Mouse (Mus musculus) heart, postnatal 36 days (tissue): ENCODE data around the gene Brd3. TPM values are rescaled to one million over a fixed set of nuclear protein-coding genes. Genes with fewer than 3 reads are reported as not detected.
A peak's percentile ranks its signal among the peaks of the same experiment; 100 is the strongest.
"Not testable (repeated sequence)": the region's sequence is repeated elsewhere in the genome, so short reads cannot be mapped to it uniquely, and the experiment has no call there.

Experiments
- DNase-seq, 2 experiments: peaks; one replicate each; pipeline ENCODE4 v3.0.0; 2021 to 2022
- intact Hi-C: fragments of 180-260 bp; cut with DNase I; formaldehyde crosslinking; loops from one replicate; pipeline ENCODE4 v1.15.1; 2025
- total RNA-seq, 2 experiments: library from RNA; stranded (reverse); gene quantifications; 2 replicates each; pipeline ENCODE4 v1.2.3; 2021

The Brd3 gene
- total RNA-seq, 2 experiments from 2014 or later: 33.1 to 33.9 TPM

DNA sequence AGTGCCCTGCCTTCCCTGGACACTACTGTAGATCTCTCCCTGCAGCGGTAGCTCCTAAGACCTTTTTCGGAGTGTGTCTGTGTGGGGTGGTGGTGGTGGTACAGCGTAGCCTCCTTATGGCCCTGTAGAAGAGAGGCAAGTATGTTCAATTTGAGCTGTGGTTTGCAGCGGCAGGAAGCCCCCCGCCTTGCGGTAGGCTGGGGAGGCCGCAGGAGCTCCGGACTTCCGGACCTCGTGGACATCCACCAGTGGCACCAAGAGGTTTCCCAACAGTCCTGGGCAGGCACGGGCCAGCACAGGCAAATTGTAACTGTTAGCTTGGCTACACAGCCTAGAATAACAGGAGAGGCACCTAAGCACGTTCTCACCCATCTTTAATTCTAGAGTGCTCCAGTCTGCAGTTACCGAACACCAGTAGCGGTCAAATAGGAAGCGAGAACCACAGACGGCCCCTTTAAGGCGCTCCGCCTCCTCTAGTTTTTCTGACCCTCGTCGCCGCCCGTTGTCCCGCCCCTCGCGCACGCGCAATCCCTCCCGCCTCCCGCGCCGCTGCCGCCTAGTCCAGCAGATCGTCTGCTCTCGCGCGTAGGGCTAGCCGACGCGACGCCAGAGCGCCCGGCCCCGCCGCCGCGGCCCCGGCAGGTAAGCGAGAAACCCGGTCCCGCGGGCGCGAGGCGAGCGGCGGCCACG is 7.3 kb upstream of the Brd3 start, which contains the start of gene Wdr5:
Wdr5 (plus strand) TSS at position 519 of the 690 bp plus-strand sequence.
- intact Hi-C loops: loop anchor here (2.0 kb wide), 3 partner anchors 24 to 72 kb away; partner anchors contain the start of gene Brd3os
- DNase-seq: peak; percentile 99

DNA sequence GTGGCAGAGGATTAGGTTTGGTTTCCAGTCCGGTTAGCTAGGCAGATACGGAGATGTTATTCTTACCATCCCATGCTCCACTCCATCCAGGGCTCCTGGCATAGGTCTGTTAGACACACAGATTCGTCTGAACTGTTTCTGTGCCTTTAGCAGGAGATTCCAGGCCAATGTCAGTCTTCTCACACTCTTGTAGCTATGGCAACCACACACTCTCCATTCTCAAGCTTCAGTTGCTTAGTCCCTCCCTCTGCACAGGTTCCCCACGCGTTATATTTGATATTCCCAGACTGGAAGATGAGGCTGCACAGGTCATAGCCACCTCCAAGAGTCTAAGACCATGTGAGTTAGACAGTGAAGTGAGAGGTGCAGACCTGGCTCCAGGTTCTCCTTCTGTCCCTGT is 6.4 kb upstream of the Brd3 start:
- no peak for DNase-seq
- intact Hi-C loops: loop anchor here (2.0 kb wide), 3 partner anchors 25 to 71 kb away; partner anchors contain the start of gene Brd3os

DNA sequence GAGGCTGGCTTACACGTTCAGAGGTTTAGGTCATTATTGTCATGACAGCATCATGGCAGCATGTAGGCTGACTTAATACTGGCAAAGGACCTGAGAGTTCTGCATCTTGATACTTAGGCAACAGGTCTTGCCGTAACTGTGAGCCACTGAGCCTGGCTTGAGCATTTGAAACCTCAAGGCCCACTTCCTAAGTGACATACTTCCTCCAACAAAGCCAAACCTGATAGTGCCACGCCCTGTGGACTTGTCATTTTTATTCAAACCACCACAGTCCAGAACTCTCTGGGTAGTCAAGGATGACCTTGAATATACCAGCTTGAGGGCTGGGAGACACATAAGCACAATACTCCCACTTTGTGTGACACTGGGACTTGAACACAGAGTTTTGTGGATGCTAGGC is 5.4 kb upstream of the Brd3 start:
- no peak for DNase-seq

DNA sequence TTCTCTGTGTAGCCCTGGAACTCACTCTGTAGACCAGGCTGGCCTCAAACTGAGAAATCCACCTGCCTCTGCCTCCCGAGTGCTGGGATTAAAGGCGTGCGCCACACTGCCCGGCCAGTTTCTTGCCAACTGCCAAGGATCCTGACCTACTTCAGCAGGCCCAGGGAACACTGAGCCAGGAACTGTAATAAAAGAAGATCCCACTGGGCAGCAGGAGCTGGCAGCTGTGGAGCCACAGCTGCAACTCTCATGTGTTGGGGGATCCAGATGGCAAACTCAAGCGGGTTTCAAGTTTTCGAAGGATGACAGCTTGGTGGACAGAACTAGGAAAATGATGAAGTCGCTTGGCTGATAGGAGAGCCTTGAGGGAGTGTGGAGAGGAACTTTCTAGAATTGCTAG is 3.2 kb upstream of the Brd3 start:
- intact Hi-C loops: no loop called here
- no peak for DNase-seq

More for the DNA sequence above, 5.4 kb upstream of the Brd3 start:
- intact Hi-C loops: no loop called here

DNA sequence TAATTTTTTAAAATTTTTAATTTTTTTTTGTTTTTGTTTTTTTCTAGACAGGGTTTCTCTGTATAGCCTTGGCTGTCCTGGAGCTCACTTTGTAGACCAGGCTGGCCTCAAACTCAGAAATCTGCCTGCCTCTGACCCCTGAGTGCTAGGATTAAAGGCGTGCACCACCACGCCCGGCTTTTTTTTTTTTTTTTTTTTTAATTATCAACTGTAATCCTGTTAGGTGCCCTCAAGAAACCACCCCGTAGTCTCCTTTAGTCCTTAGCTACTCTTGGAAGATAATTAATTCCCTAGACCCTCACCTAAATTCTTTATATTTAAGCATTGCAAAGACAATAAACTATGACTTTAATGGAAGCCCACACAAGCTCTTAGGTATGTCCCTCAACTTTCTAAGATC is 804 bp downstream of the Brd3 start:
- intact Hi-C loops, DNase-seq: not testable (repeated sequence)

DNA sequence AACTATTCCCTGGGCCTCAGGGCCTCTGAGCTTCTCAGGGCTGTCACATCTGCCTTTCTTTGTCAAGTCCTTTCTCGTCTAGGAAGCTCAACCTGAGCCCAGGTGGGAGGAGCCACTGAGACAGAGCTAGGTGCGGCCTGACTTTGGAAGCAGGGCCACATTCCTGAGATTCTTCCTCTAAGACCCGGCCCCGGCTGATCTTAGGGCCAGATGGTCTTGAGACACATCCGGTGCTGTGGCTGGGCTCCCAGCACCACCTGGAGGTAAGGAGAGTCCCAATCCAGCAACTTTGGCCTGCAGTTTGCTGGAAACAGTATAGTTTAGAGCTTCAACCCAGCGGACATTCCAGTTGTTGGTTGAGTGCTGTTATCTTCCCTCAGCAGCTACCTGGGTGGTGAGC is 1.9 kb downstream of the Brd3 start:
- intact Hi-C loops: loop anchor here (2.0 kb wide), 1 partner anchor 29 kb away; no protein-coding TSS in a partner anchor
- DNase-seq: no peak

DNA sequence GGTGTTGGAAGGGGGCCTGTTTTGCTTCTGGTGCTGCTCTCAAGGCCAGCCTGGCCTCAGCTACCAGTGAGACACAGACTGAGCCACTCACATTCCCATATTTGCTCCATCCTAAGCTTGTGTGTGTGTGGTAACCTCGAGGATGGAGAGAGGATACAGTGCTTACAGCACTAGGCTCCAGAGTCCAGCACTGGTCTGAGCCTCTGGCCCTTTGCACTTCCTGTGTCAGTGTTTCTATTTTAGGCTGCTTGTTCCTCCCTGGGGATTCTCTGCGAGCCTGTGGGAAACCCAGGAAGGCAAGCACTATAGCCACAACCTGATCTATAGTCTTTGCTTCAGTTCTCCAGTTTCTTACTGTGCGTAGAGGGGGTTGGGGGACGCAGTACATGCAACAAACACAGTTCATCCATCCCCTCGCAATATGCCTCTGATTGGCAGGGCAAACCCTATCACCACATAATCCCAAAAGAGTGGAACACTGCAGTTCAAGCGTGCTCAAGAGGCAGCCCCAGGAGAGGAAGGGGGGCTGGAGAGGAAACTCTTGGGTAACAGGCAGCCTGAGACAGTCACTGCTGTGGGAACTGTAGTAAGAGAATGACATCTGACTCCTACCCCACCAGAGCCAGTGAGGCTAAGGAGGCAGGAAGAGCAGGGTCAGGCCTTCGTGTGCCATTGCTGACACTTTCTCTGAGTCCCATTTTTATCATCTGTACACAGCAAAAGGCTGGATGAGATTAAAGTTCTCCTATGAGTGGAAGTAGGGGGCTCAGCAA is 3.2 kb downstream of the Brd3 start:
- intact Hi-C loops: loop anchor here (2.0 kb wide), 1 partner anchor 27 kb away; no protein-coding TSS in a partner anchor
- peak in 1 of 2 experiments; percentile 31 for DNase-seq

DNA sequence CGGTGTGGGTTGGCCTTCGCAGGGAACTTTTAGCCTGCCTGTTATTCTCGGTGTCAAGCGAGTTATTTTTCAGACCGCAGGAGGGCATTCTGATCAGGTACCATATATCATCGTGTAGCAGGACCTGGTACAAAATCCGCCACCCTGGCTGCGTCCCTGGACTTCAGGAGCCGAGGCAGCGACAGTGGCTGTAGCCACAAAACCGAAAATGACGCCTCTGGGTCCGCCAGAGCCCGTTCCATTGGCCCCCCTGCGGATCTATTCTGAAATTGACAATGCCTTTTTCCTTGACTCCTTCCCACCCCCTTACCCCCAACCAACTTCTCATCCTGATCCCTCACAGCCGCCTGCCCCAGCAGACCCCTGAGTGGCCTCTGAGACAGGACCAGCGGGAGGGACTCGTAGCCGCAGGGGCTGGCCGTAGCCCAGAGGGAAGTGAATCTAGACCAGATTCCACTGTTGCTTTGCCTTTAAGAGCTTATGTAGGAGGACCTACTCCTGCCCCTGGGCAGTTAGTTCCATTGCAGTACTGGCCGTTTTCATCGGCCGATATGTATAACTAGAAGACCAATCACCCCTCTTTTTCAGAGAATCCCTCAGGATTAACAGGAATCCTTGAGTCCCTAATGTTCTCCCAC is 11.0 kb downstream of the Brd3 start:
- intact Hi-C loops: no loop called here
- DNase-seq: no peak

DNA sequence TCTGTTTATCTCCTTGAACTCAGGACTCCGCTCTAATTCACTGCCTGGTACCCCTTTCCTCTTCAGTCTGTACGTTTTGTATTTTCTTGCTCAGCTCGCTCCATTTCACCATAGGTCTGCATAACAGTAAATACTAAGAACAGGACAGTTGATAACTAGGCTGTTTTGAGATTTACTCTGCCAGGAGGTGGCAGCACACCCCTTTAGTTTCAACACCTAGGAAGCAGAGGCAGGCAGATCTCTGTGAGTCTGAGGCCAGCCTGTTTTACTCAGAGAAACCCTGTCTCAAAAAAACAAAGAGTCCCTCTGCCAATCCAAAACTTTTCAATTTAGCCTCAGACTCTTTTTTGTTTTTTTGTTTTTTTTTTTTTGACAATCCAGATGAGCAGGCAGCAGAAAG is 13.5 kb downstream of the Brd3 start:
- no peak for DNase-seq
- intact Hi-C loops: no loop called here

DNA sequence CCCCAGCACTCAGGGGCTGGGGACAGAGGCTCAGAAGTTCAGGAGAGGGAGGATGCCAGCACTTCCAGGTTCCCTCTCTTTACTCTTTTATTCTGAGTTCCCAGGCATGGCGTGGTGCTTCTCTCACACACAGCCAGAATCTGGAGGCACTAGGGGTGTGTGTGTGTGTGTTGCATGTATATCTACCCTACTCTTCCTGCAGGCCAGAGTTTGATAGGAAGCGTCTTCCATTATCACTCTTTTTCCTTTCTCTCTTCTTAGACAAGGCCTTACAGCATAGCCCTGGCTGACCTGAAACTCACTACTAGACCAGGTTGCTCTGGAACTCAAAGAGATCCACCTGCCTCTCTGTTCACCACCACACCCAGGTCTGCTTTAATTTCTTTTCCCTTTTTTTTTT is 16.5 kb downstream of the Brd3 start:
- no peak for DNase-seq
- intact Hi-C loops: no loop called here

DNA sequence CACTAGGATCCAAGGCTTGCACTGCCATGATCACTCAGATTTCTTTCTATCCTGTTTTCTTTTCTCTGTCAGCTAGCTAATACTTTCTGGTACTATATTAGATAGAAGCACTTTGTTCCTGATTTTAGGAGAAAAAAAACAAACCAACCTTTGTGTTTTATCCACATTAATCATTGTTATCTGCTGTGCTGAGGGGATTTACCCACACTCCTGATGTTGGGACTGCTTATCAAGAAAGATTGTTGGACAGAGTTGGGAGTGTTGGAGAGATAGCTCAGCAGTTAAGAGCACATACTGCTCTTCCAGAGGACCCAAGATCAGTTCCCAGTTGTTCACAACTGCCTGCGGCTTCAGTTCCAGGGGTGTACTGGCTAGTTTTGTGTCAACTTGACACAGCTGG is 19.1 kb downstream of the Brd3 start:
- intact Hi-C loops: no loop called here

DNA sequence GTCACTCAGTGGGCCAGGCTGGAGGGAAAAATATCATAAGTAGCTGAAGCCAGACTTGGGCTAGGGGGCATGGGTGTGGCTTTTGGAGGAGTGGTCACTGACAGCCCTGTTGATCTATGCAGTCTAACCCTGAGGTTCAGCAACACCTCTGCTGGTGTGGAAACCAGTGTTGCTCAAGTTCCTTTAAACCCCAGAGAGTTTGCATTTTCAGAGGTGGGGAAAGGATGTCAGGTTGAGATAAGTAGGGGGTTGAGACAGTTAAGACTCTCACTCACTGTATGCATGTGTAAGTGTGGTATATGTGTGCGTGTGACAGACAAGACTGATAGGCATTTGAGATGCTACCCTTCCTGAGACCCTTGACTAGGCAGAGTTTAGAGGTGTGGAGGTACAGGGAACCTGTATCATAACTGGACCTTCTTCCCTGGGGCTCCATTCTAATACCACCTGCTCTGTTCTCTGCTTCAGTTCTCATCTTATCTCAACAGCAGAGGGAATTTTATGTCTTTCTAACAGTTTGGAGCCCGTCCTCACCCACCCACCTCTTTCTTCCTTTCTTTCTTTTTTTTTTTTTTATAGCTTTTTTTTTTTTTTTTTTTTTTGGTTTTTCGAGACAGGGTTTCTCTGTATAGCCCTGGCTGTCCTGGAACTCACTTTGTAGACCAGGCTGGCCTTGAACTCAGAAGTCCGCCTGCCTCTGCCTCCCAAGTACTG is 20.0 kb downstream of the Brd3 start:
- DNase-seq: no peak
- intact Hi-C loops: no loop called here

More for the DNA sequence above, 19.1 kb downstream of the Brd3 start:
- DNase-seq: no peak

DNA sequence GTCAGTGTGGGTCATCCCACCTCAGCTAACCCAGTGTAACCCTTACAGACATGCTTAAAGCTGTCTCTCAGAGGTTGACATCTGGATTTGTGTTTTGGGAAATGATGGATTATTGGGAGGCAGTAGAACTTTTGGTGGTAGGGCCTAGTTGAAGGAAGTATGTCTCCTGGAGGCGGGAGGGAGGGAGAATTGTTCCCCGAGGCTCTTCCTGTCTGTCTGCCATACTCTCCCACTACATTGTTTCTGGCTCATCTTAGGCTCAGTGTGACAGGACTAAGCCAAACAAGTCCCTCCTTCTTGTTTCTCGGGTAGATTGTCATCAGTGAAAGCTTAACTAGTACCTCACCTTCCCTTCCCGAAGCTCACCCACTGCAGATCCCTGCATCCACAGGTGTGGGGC is 20.7 kb downstream of the Brd3 start:
- DNase-seq: no peak
- intact Hi-C loops: no loop called here

DNA sequence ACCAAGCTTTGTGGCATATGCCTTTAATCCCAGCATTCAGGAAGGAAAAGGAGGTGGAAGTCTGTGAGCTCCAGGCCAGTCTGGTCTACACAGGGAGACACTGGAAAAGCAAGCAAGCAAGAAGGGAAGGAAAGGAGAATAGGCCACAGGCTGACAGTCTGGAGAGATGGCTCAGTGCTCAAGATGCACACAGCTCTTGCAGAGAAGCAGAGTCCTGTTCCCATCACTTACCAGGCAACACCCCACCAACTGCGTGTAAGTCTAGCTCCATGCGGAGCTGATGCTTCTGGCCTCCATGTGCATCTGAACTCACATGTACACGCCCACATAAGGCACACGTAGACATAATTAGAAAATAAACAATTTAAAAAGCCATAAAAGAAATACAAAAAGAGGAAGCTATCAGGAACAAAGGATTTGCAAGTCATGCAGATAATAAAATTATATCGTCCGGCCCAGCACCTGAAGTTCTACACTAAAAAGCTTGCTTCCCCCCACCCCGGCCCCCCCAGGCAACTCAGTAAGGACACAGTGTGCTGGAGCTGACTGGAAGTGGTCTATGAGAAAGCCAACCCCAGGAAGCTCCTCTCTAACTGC is 25.1 kb downstream of the Brd3 start:
- DNase-seq: no peak
- intact Hi-C loops: no loop called here

DNA sequence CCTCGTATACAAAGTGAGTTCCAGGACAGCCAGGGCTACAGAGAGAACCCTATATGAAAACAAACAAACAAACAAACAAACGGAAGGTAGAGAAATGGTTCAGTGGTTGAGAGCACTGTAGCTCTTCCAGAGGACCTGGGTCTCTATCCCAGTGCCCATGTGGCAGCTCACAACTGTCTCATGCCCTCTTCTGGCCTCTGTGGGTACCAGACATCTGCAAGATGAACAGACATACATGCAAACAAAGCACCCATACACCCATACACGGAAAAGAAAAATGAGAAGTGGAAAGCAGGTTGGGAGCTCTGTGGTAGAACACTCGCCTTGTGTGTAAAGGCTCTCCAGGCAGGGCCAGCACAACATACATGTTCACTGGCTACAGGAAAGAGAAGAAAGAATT is 27.1 kb downstream of the Brd3 start:
- intact Hi-C loops: no loop called here
- no peak for DNase-seq

DNA sequence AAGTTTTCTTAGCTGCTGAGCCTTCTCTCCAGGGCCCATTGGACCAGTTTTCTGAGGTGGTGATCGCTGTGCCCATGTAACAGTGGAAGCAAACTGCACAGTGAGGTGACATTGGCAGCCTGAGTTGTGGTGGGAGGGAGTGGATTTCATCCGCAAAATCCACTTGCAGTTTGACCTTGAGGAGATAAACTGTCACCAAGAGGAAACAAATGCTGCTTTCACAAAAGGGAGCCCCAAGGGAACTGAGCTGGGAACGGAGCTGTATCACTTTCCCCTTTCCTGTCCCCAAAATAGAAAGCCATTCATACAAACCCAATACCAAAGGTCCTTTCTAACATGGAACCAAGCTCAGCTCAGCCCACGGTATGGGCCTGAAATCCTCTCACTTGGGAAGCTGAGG is 27.6 kb downstream of the Brd3 start:
- intact Hi-C loops: no loop called here
- DNase-seq: no peak

DNA sequence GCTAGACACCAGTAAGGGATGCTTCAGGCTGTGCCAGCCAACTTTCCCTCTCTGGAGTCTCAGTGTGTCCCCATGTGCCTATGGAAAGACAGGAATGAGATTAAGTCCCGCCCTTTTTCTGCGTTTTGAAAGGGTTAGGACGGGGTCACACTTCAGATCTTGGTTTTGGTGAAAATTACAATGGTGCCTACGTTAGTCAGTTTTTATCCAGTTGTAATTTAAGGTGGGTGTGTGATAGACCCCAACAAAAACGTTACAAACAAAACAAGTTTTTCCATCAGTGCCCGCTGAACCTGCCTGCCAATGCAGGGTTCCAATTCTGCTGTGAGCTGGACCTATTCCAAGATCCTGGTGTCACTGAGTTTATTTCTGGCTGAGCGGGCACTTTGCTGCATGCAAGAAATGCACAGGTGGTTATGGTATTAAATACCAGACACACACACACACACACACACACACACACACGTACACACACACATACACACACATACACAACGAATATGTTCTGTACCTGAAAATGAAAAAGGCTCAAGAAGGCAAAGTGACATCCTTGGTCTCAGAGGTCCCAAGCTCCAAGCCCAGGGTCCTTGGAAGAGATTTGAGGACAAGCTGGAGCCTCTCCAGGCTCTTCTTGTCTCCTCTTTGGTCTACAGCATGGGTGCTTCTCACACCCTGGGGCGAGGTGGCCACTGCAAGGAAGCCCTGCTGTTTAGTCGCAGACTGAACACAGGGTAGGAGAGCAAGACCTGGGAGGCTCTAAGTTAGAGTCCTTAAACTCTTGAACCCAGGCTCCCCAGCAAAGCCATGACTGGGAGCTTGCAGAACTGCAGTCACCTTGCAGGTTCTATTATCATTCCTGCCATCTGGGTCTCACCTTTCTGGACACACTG is 30.9 kb downstream of the Brd3 start:
- intact Hi-C loops: loop anchor here (2.0 kb wide), 1 partner anchor 28 kb away; no protein-coding TSS in a partner anchor
- no peak for DNase-seq

DNA sequence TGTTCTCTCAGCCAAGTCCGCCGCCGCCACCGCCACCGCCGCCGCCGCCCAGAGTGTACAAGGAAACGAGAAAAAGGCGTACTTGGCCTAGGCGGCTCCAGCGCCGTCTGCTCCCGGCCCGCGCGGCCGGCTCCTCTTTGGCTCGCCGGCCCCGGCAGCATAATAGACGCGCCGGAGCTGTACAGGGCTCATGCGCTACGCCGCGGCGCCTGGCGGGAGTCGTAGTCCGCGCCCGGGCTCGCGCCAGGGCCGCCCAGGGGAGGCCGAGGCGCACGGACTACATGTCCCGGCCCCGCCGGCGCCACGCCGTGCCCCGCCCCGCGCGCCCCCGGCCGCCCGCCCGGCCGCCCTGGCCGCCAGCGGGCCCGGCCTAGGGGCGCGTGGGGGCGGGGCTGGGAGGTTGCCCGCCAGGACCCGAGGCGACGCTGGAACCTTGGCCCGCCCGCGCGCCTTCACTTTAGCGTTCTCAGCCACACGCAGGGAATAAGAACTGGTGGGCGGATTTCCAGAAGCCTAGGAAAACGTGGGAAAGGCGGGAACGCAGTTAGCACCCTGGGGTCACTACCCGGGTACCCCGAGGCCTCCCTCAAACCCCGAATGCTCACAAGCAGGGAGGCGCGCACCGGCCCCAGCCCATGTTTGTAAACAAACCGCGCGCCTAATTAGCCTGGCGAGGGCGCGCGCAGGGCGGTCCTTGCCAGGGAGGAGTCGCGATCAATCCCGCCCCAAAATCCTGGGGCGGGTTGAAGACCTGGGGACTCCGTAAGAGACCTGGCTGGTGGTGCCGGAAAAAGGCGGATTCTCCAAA is 31.8 kb downstream of the Brd3 start:
- DNase-seq: peak; percentile 89 to 90
- intact Hi-C loops: loop anchor here (2.0 kb wide), 2 partner anchors 29 to 39 kb away; partner anchors contain the start of gene Wdr5
